Mouse (Mus musculus): ENCODE data around the gene Pde5a. TPM values are rescaled to one million over a fixed set of nuclear protein-coding genes. Genes with fewer than 3 reads are reported as not detected.

Pde5a gene
- polyA plus RNA-seq, 1 experiment from 2014 or later = 4.5 TPM

Other genes starting within 250 kb of the Pde5a start
- 26.6 and 35.1 TPM in 2 replicates for gene Fnbp1l, start 109.2 kb upstream of the Pde5a start, polyA plus RNA-seq (2014; fragmentation: Nextera tagmentation; extraction: Ambion mirVana)
- gene Fabp2, start 166.1 kb downstream of the Pde5a start, polyA plus RNA-seq (2014; fragmentation: Nextera tagmentation; extraction: Ambion mirVana) = 0.27 and 0.31 TPM in 2 replicates
- gene Gm10959, start 190.4 kb downstream of the Pde5a start, polyA plus RNA-seq (2014; fragmentation: Nextera tagmentation; extraction: Ambion mirVana) = not detected in 2 replicates
- 138 and 147 TPM in 2 replicates for gene 1810037I17Rik, start 195.3 kb downstream of the Pde5a start, polyA plus RNA-seq (2014; fragmentation: Nextera tagmentation; extraction: Ambion mirVana)